Mouse (Mus musculus) C2C12 (cell line): Measurements from ENCODE around the gene Stk36. TPM values are rescaled to one million over a fixed set of nuclear protein-coding genes. Genes with fewer than 3 reads are reported as not detected.

Experiments
- H3K27me3 ChIP-seq: one replicate; pipeline ENCODE4 v1.6.1; 2011; ENCODE audit not compliant: control insufficient read depth, insufficient read depth, insufficient read length
- H3K36me3 ChIP-seq: one replicate; pipeline ENCODE4 v1.6.1; 2011; ENCODE audit not compliant: control insufficient read depth, insufficient read depth
- H3K4me3 ChIP-seq: one replicate; pipeline ENCODE4 v1.5.1; 2011; ENCODE audit warnings: mild to moderate bottlenecking, control low read depth; ENCODE audit not compliant: poor library complexity, insufficient read depth, severe bottlenecking
- H3K79me2 ChIP-seq: one replicate; pipeline ENCODE4 v1.6.1; 2011; ENCODE audit not compliant: control insufficient read depth, insufficient read depth
- H3K79me3 ChIP-seq: one replicate; pipeline ENCODE4 v1.6.1; 2011; ENCODE audit warnings: low read depth, control low read depth
- H3ac ChIP-seq: one replicate; pipeline ENCODE3; 2011; ENCODE audit warnings: low read depth; ENCODE audit not compliant: control insufficient read depth, insufficient read length
- CEBPB ChIP-seq: IDR thresholded peaks from one replicate; pipeline ENCODE4 v1.6.1; 2011; ENCODE audit warnings: low read depth, mild to moderate bottlenecking, control low read depth, moderate library complexity
- CTCF ChIP-seq: IDR thresholded peaks from one replicate; pipeline ENCODE4 v1.5.1; 2011; ENCODE audit not compliant: control insufficient read depth, insufficient read depth, insufficient read length
- FOSL1 ChIP-seq: IDR thresholded peaks from one replicate; pipeline ENCODE4 v1.8.0; 2011; ENCODE audit warnings: mild to moderate bottlenecking, low read length; ENCODE audit not compliant: poor library complexity, insufficient read depth, severe bottlenecking
- MAX ChIP-seq: IDR thresholded peaks from one replicate; pipeline ENCODE4 v1.6.1; 2011; ENCODE audit warnings: mild to moderate bottlenecking, control low read depth
- MYOD1 ChIP-seq: IDR thresholded peaks from one replicate; pipeline ENCODE4 v1.6.1; 2011; ENCODE audit warnings: low read depth; ENCODE audit not compliant: control insufficient read depth, insufficient read length
- MYOG ChIP-seq: IDR thresholded peaks from one replicate; pipeline ENCODE4 v1.6.1; 2011; ENCODE audit not compliant: control insufficient read depth, insufficient read length; ENCODE audit errors: extremely low read depth
- USF1 ChIP-seq: IDR thresholded peaks from one replicate; pipeline ENCODE4 v1.6.1; 2011; ENCODE audit warnings: low read depth, mild to moderate bottlenecking, control low read depth, moderate library complexity
- polyA plus RNA-seq: library from polyadenylated mRNA; unstranded; fragments of >200 nt; fragmentation: generic; extraction: Trizol; gene quantifications from one replicate; pipeline ENCODE4 v1.2.1, GENCODE M21; 2012; ENCODE audit warnings: missing spikeins

Gene Stk36
- polyA plus RNA-seq, 1 experiment: 2.7 TPM

- peaks cover 44% of the 10 kb centered on the region for H3K79me3 ChIP-seq
- H3K36me3 ChIP-seq: peaks cover 20% of the 10 kb centered on the region
- peak within 1 kb of the TSS; percentile 76 for H3ac ChIP-seq
- H3K27me3 ChIP-seq: no peaks in the 10 kb centered on the region
- TF ChIP-seq MYOD1: no peak
- peak; percentile 75 for TF ChIP-seq MAX
- TF ChIP-seq CTCF: peak; percentile 84
- no peak for TF ChIP-seq FOSL1
- peak within 1 kb of the TSS; percentile 66 for H3K4me3 ChIP-seq
- peaks cover 49% of the 10 kb centered on the region for H3K79me2 ChIP-seq
Observed at GRCm38 (mm10) chr1:74661448-74662195, 60.4 kb downstream of the Stk36 start, which contains the start of gene Ttll4. Ttll4 (plus strand) TSS chr1:74661745.

DNA sequence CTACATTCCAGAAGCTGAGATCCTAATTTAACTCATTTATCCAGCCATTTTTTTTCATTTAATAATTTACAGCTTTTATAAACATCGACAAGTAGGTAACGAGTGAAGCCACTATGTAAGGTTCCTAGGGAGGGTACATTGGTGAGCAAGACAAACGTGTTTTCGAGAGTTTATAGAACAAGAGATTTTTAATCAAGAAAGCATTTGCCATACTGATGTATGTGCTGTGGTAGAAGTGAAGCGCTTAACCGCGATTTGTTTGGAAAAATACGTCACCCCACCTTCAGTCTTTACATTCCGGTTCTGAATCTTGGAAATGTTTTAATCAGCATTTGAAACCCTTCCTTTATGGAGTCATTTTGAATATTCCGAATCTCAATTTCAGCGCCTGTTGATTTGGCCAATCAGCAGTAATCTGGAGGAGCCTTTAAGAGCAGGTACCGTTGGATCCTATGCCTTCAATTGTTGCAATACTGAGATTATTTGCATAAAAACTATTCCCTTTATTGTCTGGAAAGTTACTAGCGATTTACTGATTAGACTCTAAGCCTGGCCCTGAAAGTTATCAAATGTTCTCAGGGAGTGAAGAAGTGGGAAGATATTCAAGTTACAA is 61.1 kb downstream of the Stk36 start:
- no peak for TF ChIP-seq CTCF
- TF ChIP-seq MAX: no peak
- no peak for TF ChIP-seq FOSL1
- TF ChIP-seq USF1: no peak
- no peak for TF ChIP-seq MYOG
- TF ChIP-seq MYOD1: no peak
- TF ChIP-seq CEBPB: no peak
- H3K36me3 ChIP-seq: peaks cover 22% of the 10 kb centered on the region
- peaks cover 51% of the 10 kb centered on the region for H3K79me3 ChIP-seq
- peak overlapping the region; percentile 76 for H3ac ChIP-seq
- peak overlapping the region; percentile 66 for H3K4me3 ChIP-seq
- peaks cover 56% of the 10 kb centered on the region for H3K79me2 ChIP-seq
- H3K27me3 ChIP-seq: no peaks in the 10 kb centered on the region

DNA sequence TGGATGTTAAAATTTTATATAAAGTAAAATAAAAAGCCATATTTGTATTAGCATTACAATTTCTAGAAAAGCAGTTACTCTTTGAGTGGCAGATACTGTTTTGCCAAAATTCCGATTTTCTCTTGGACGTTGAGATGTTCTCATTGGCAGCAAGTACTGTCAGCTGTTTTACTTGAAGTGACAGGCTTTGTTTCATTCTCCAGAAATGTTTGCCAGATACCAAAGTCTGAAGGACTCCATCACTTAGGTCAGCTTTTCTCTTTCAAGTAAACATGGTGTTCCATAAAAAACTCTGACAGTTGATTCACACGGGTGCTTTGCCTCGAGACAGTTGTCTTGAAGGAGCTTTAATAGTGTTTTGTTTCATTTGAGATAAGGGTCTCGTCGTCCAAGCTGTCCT is 63.9 kb downstream of the Stk36 start:
- Histone ChIP-seq H3K79me2 (peaks cover 84% of the 10 kb centered on the region), H3K79me3 (peaks cover 66% of the 10 kb centered on the region), H3K27me3 (no peaks in the 10 kb centered on the region), H3K4me3 (no peak overlapping the region), H3ac (no peak overlapping the region), H3K36me3 (peaks cover 22% of the 10 kb centered on the region)
- no peak for TF ChIP-seq CEBPB
- no peak for TF ChIP-seq MYOG

GRCm38 (mm10) chr1:74668371-74668770 is 67.1 kb downstream of the Stk36 start:
- TF ChIP-seq MYOG (no peak), USF1 (no peak), CEBPB (no peak), CTCF (no peak), MAX (no peak)
- Histone ChIP-seq H3K36me3 (peaks cover 30% of the 10 kb centered on the region), H3K4me3 (no peak overlapping the region), H3ac (no peak overlapping the region), H3K27me3 (no peaks in the 10 kb centered on the region), H3K79me3 (peaks cover 71% of the 10 kb centered on the region), H3K79me2 (peaks cover 98% of the 10 kb centered on the region)

- Histone ChIP-seq H3K4me3 (no peak overlapping the region), H3ac (no peak overlapping the region), H3K27me3 (no peaks in the 10 kb centered on the region), H3K36me3 (peaks cover 31% of the 10 kb centered on the region), H3K79me3 (peaks cover 56% of the 10 kb centered on the region), H3K79me2 (peaks cover 92% of the 10 kb centered on the region)
- TF ChIP-seq CTCF (no peak), USF1 (no peak), MAX (no peak), MYOG (no peak), MYOD1 (no peak), FOSL1 (no peak), CEBPB (no peak)
Observed at GRCm38 (mm10) chr1:74672731-74673130, 71.5 kb downstream of the Stk36 start.

GRCm38 (mm10) chr1:74676863-74677262 is 75.6 kb downstream of the Stk36 start:
- Histone ChIP-seq H3K4me3 (no peak overlapping the region), H3ac (no peak overlapping the region), H3K79me3 (peaks cover 35% of the 10 kb centered on the region), H3K36me3 (peaks cover 64% of the 10 kb centered on the region), H3K79me2 (peaks cover 50% of the 10 kb centered on the region), H3K27me3 (no peaks in the 10 kb centered on the region)
- no peak for TF ChIP-seq MYOG
- no peak for TF ChIP-seq CEBPB
- no peak for TF ChIP-seq MAX
- no peak for TF ChIP-seq FOSL1
- TF ChIP-seq CTCF: no peak
- TF ChIP-seq USF1: no peak
- TF ChIP-seq MYOD1: no peak
